Mouse (Mus musculus): Measurements from ENCODE around the gene Foxi2.

Foxi2 gene

DNA sequence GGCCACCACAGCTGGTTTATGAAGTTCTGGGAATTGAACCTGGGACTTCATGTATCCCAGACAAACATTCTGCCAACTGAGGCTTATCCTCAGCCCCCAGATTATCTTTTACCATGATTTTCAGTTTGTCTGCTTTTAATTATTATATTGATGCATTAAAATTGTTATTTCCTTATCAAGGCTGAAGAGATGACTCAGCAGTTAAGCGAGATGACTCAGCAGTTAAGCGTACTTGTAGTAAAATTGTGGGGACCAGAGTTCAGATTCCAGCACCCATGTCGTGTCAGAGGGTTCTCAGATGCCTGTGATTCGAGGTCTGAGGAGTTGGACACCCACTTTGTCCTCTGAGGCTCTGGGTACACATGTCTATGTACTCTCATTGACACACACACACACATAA, 33.8 kb downstream of the Foxi2 start:
- no peak for TF ChIP-seq GATA4 (IDR thresholded peaks at IDR 0.05; ENCODE audit: insufficient replicate concordance, low read length)

- TF ChIP-seq GATA4 (IDR thresholded peaks at IDR 0.05; ENCODE audit: insufficient replicate concordance, low read length), result no peak
These were observed 41.2 kb downstream of the Foxi2 start for GRCm38 (mm10) chr7:135451340-135451739.

GRCm38 (mm10) chr7:135452366-135452765, 42.3 kb downstream of the Foxi2 start:
- no peak for TF ChIP-seq GATA4 (IDR thresholded peaks at IDR 0.05; ENCODE audit: insufficient replicate concordance, low read length)

DNA sequence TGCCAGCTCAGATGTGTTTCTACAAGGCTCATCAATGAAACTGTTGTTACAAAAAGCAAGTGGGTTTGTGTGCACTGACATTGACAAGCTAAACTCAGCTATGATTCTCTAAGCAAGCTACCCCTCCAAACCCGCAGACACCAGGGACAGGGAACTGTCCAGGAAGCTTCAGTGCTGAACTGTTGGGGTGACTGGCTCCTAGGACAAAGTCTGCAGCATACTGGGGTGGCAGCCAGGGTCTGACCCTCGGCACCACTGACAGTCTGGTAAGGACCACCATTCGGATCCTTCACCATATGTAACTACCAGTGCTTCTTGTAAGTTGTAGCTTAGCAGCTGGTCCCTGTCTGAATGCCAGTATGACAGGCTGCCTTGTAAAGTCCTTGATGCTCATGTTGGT, 43.6 kb downstream of the Foxi2 start:
- TF ChIP-seq GATA4 (IDR thresholded peaks at IDR 0.05; ENCODE audit: insufficient replicate concordance, low read length), result no peak

Measured in liver, adult (tissue).